In the genomic region with DNA sequence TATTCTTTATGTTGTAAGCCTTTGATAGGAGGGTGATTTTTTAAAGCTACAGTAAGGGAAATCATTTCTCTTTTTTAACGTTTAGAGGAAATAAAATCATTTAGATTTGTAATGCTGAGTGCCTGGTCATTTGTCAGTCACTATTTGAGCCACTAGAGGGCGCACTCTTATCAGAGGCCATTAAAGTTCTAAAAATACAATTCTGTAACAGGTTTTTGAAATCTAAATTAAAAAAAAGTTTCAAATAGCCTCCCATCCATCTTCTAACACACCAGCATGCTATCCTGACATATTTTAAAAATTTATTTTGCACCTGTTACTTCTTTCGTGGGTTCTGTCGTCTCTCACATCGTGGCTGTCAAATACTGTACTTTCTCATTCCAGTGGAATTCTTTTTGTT, we compare ENCODE assay signal across 9 mouse cellular contexts. TPM values are rescaled to one million over a fixed set of nuclear protein-coding genes. Genes with fewer than 3 reads are reported as not detected.
DNase-seq lines count a peak whose midpoint lies in the region; ATAC-seq and TF ChIP-seq lines count a peak whose summit lies in the region.
"Had no signal": no experiment of that assay in that cellular context is flagged by ENCODE, and none has a peak within 500 bp of the region (broad histone marks: within the 10 kb centered on the region; RNA-seq: fewer than 3 reads in every experiment).

No protein-coding gene starts in this region.

- no peak overlapping the region for H3K4me2 ChIP-seq in liver, embryonic 12.5 days
- H3K4me2 ChIP-seq in hindbrain, embryonic 13.5 days: no peak overlapping the region
- H3K4me2 ChIP-seq: heart, embryonic 15.5 days had no signal

- WGBS in liver, adult 2 months: 55% methylated on average over 5 of the region's 5 CpGs
- WGBS in liver, embryonic 12.5 days (ENCODE audit: insufficient replicate concordance): 50% methylated on average over 5 of the region's 5 CpGs
- 54% methylated on average over 5 of the region's 5 CpGs for WGBS in hindbrain, embryonic 13.5 days

- H3K4me1 ChIP-seq in liver, adult 2 months (ENCODE audit: control insufficient read depth, insufficient read depth, low read length): no peaks in the 10 kb centered on the region
- H3K4me1 ChIP-seq in liver, embryonic 12.5 days: no peaks in the 10 kb centered on the region
- no peaks in the 10 kb centered on the region for H3K4me1 ChIP-seq in hindbrain, embryonic 13.5 days (replicated peaks)
- H3K4me1 ChIP-seq: heart, embryonic 15.5 days had no signal

- no peak overlapping the region for H3K4me3 ChIP-seq in liver, adult 2 months (ENCODE audit: insufficient read depth, low read depth, low read length)
- no peak overlapping the region for H3K4me3 ChIP-seq in liver, embryonic 12.5 days
- no peak overlapping the region for H3K4me3 ChIP-seq in hindbrain, embryonic 13.5 days
- H3K4me3 ChIP-seq: heart, embryonic 15.5 days had no signal

- peak; percentile 11 for DNase-seq in gastrocnemius, adult 18-20 months (ENCODE audit: low spot score)
- DNase-seq in gastrocnemius, adult 8-10 months (ENCODE audit: low spot score in 2 of 2): no peak
- DNase-seq in liver, adult 2 months (ENCODE audit: extremely low read depth, low read depth, low spot score): no peak
- peak; percentile 5 for DNase-seq in R1 (ENCODE audit: low read depth, low spot score)
- peak; percentile 40 for DNase-seq in layer of hippocampus, adult 9-10 months (ENCODE audit: low spot score)
- DNase-seq in neural tube, embryonic 10.5 days (ENCODE audit: extremely low spot score, low spot score): no peak

- H3K36me3 ChIP-seq in liver, adult 2 months (ENCODE audit: control insufficient read depth, insufficient read depth, low read length): no peaks in the 10 kb centered on the region
- no peaks in the 10 kb centered on the region for H3K36me3 ChIP-seq in liver, embryonic 12.5 days
- H3K36me3 ChIP-seq in hindbrain, embryonic 13.5 days: no peaks in the 10 kb centered on the region
- H3K36me3 ChIP-seq: heart, embryonic 15.5 days had no signal

- no peak for TF ChIP-seq POLR2A in liver, adult 2 months (IDR thresholded peaks at IDR 0.05; ENCODE audit: extremely low read depth, insufficient read depth, low read length)

- H3K9ac ChIP-seq in liver, adult 2 months (ENCODE audit: low read depth, low read length): no peak overlapping the region
- no peak overlapping the region for H3K9ac ChIP-seq in liver, embryonic 12.5 days
- no peak overlapping the region for H3K9ac ChIP-seq in hindbrain, embryonic 13.5 days
- H3K9ac ChIP-seq: heart, embryonic 15.5 days had no signal

- peak; percentile 31 for TF ChIP-seq CTCF in liver, adult 2 months (IDR thresholded peaks at IDR 0.05; ENCODE audit: low read depth, low read length)

- no peaks in the 10 kb centered on the region for H3K79me2 ChIP-seq in liver, adult 2 months (ENCODE audit: control insufficient read depth, insufficient read depth, low read length)

- no peaks in the 10 kb centered on the region for H3K9me3 ChIP-seq in liver, embryonic 12.5 days (replicated peaks)
- no peaks in the 10 kb centered on the region for H3K9me3 ChIP-seq in hindbrain, embryonic 13.5 days
- H3K9me3 ChIP-seq: heart, embryonic 15.5 days had no signal

- no peak overlapping the region for H3K27ac ChIP-seq in liver, adult 2 months (replicated peaks; ENCODE audit: insufficient read depth, low read depth, low read length)
- H3K27ac ChIP-seq in liver, embryonic 12.5 days: no peak overlapping the region
- no peak overlapping the region for H3K27ac ChIP-seq in hindbrain, embryonic 13.5 days
- H3K27ac ChIP-seq: heart, embryonic 15.5 days had no signal

- H3K27me3 ChIP-seq in liver, adult 2 months (ENCODE audit: control insufficient read depth, insufficient read depth, low read length): no peaks in the 10 kb centered on the region
- H3K27me3 ChIP-seq in liver, embryonic 12.5 days (replicated peaks): no peaks in the 10 kb centered on the region
- no peaks in the 10 kb centered on the region for H3K27me3 ChIP-seq in hindbrain, embryonic 13.5 days
- H3K27me3 ChIP-seq: heart, embryonic 15.5 days had no signal

- ATAC-seq in liver, embryonic 12.5 days: no peak
- ATAC-seq in hindbrain, embryonic 13.5 days (ENCODE audit: low FRiP score): no peak

RNA-seq across cellular contexts. Expression of a gene that starts 22.0 kb away (rescaled TPM):
- not detected for total RNA-seq in gastrocnemius, adult 18-20 months (2021)
- total RNA-seq in gastrocnemius, adult 8-10 months (2022): not detected
- not detected in 2 replicates for total RNA-seq in liver, adult 2 months (2014; rRNA removed)
- not detected in 2 replicates for polyA plus RNA-seq in liver, adult 2 months (2012; rRNA removed)
- polyA plus RNA-seq in liver, embryonic 12.5 days (2016; fragmentation: Nextera tagmentation; extraction: Ambion mirVana): 0.12 and 0.25 TPM in 2 replicates
- not detected in 2 replicates for polyA plus RNA-seq in hindbrain, embryonic 13.5 days (2015; fragmentation: Nextera tagmentation; extraction: Ambion mirVana)
- polyA plus RNA-seq: heart, embryonic 15.5 days had no signal

Comparison
In these comparisons a context has a peak if more than half of its experiments do, and no peak if none do; other contexts are left out.
1. DNase-seq: peak in gastrocnemius, adult 18-20 months (single experiment), R1 (single experiment) and layer of hippocampus, adult 9-10 months (single experiment); none in gastrocnemius, adult 8-10 months (0 of 2), liver, adult 2 months (single experiment) and neural tube, embryonic 10.5 days (single experiment).